Mouse (Mus musculus) testis, adult 2 months (tissue): ENCODE measurements around the gene Dvl2.

Experiments used
- CTCF ChIP-seq: fragments of 200-500 bp; IDR thresholded peaks from 2 replicates; pipeline ENCODE4 v1.5.1; 2012; ENCODE audit warnings: low read depth, mild to moderate bottlenecking, inconsistent platforms, low read length, moderate library complexity; ENCODE audit not compliant: control insufficient read depth, insufficient read depth, insufficient replicate concordance
- POLR2A ChIP-seq: fragments of 200-500 bp; IDR thresholded peaks from 2 replicates; pipeline ENCODE4 v1.6.1; 2012; ENCODE audit warnings: low read depth, mild to moderate bottlenecking, inconsistent platforms, low read length, moderate library complexity; ENCODE audit not compliant: control insufficient read depth

- TF ChIP-seq POLR2A (no peak), CTCF (no peak)
These were observed 19.7 kb downstream of the Dvl2 start for GRCm38 (mm10) chr11:70020022-70020631.
